Comparison of ENCODE assay signal across 14 mouse cellular contexts in genomic region chr1:51888046-51888813, GRCm38 (mm10). TPM values are rescaled to one million over a fixed set of nuclear protein-coding genes. Genes with fewer than 3 reads are reported as not detected.
A peak's percentile ranks its signal among the peaks of the same experiment; 100 is the strongest.
DNase-seq lines count a peak whose midpoint lies in the region; ATAC-seq lines count a peak whose summit lies in the region.
"Had no signal": no experiment of that assay in that cellular context is flagged by ENCODE, and none has a peak within 500 bp of the region (broad histone marks: within the 10 kb centered on the region; RNA-seq: fewer than 3 reads in every experiment).

No protein-coding gene starts in this region.

- no peak overlapping the region for H3K9ac ChIP-seq in midbrain, embryonic 12.5 days (replicated peaks)
- no peak overlapping the region for H3K9ac ChIP-seq in hindbrain, embryonic 15.5 days
- H3K9ac ChIP-seq: embryonic facial prominence, embryonic 15.5 days had no signal

- peak; percentile 41 for DNase-seq in embryo, embryonic 10 days (ENCODE audit: low spot score)
- no peak for DNase-seq in embryo, embryonic 9.5 days (ENCODE audit: extremely low spot score)
- DNase-seq in midbrain, embryonic 10.5 days (ENCODE audit: low spot score), result no peak
- no peak for DNase-seq in adrenal gland, adult (ENCODE audit: inconsistent age in 2 of 2, low spot score in 1 of 2)
- no peak for DNase-seq in yolk sac, embryonic 10.5 days (ENCODE audit: low spot score)
- DNase-seq in liver, result no peak
- DNase-seq: cerebellum, adult 8-10 months; heart, adult 18-20 months; kidney, adult 8-10 months; lung, postnatal 36 days had no signal

- H3K4me2 ChIP-seq in midbrain, embryonic 12.5 days (replicated peaks), result no peak overlapping the region
- H3K4me2 ChIP-seq in hindbrain, embryonic 15.5 days, result no peak overlapping the region
- H3K4me2 ChIP-seq: embryonic facial prominence, embryonic 15.5 days had no signal

- no peaks in the 10 kb centered on the region for H3K36me3 ChIP-seq in midbrain, embryonic 12.5 days
- H3K36me3 ChIP-seq in midbrain, embryonic 10.5 days, result no peaks in the 10 kb centered on the region
- no peaks in the 10 kb centered on the region for H3K36me3 ChIP-seq in hindbrain, embryonic 15.5 days
- H3K36me3 ChIP-seq: embryonic facial prominence, embryonic 15.5 days had no signal

- 0 out of 2 replicates have a peak overlapping the region, but pooled peaks have one; percentile 52 for H3K27ac ChIP-seq in midbrain, embryonic 12.5 days (replicated peaks)
- no peak overlapping the region for H3K27ac ChIP-seq in midbrain, embryonic 10.5 days (replicated peaks)
- H3K27ac ChIP-seq in hindbrain, embryonic 15.5 days (replicated peaks), result no peak overlapping the region
- H3K27ac ChIP-seq: embryonic facial prominence, embryonic 15.5 days; layer of hippocampus, adult 2 months had no signal

- H3K4me1 ChIP-seq in midbrain, embryonic 12.5 days, result peaks cover 23% of the 10 kb centered on the region; the same call in 1 of the 2 replicates
- H3K4me1 ChIP-seq in midbrain, embryonic 10.5 days, result peaks cover 33% of the 10 kb centered on the region
- H3K4me1 ChIP-seq in hindbrain, embryonic 15.5 days (replicated peaks), result peaks cover 16% of the 10 kb centered on the region

- ATAC-seq in midbrain, embryonic 12.5 days (ENCODE audit: low FRiP score, low read depth), result peak; percentile 81
- peak; percentile 61; the same call in 1 of the 2 replicates for ATAC-seq in hindbrain, embryonic 15.5 days (ENCODE audit: low FRiP score, low read depth)

- no peak overlapping the region for H3K4me3 ChIP-seq in midbrain, embryonic 12.5 days
- H3K4me3 ChIP-seq in midbrain, embryonic 10.5 days, result no peak overlapping the region
- H3K4me3 ChIP-seq in hindbrain, embryonic 15.5 days, result no peak overlapping the region
- H3K4me3 ChIP-seq: embryonic facial prominence, embryonic 15.5 days; layer of hippocampus, adult 2 months had no signal

- WGBS in midbrain, embryonic 12.5 days, result 77% methylated on average over 9 of the region's 9 CpGs
- 82% methylated on average over 9 of the region's 9 CpGs for WGBS in midbrain, embryonic 10.5 days
- WGBS in hindbrain, embryonic 15.5 days, result 54% methylated on average over 9 of the region's 9 CpGs

- no peaks in the 10 kb centered on the region for H3K27me3 ChIP-seq in midbrain, embryonic 12.5 days
- H3K27me3 ChIP-seq in midbrain, embryonic 10.5 days (ENCODE audit: low read depth, poor library complexity, severe bottlenecking), result no peaks in the 10 kb centered on the region
- H3K27me3 ChIP-seq in hindbrain, embryonic 15.5 days, result no peaks in the 10 kb centered on the region
- H3K27me3 ChIP-seq: embryonic facial prominence, embryonic 15.5 days had no signal

- H3K9me3 ChIP-seq in midbrain, embryonic 12.5 days, result no peaks in the 10 kb centered on the region
- no peaks in the 10 kb centered on the region for H3K9me3 ChIP-seq in midbrain, embryonic 10.5 days (replicated peaks)
- H3K9me3 ChIP-seq in hindbrain, embryonic 15.5 days, result no peaks in the 10 kb centered on the region
- H3K9me3 ChIP-seq: embryonic facial prominence, embryonic 15.5 days had no signal

RNA-seq across cellular contexts. Expression of gene Myo1b, which starts 27.6 kb away (rescaled TPM):
- 111 and 115 TPM in 2 replicates for polyA plus RNA-seq in midbrain, embryonic 12.5 days (2016; fragmentation: Nextera tagmentation; extraction: Ambion mirVana)
- 73.0 and 78.9 TPM in 2 replicates for polyA plus RNA-seq in midbrain, embryonic 10.5 days (2016; fragmentation: Nextera tagmentation; extraction: Ambion mirVana)
- polyA plus RNA-seq in hindbrain, embryonic 15.5 days (2015; fragmentation: Nextera tagmentation; extraction: Ambion mirVana), result 50.1 and 64.1 TPM in 2 replicates
